ENCODE assay signal across 18 mouse cellular contexts in genomic region chr17:78794390-78794789, GRCm38 (mm10).
"Had no signal": no experiment of that assay in that cellular context is flagged by ENCODE, and none has a peak within 500 bp of the region (broad histone marks: within the 10 kb centered on the region; RNA-seq: fewer than 3 reads in every experiment).

No protein-coding gene starts in this region.

- H3K4me1 ChIP-seq: limb, embryonic 13.5 days; midbrain, embryonic 13.5 days; neural tube, embryonic 15.5 days had no signal

- H3K27ac ChIP-seq: kidney, postnatal 0 days; limb, embryonic 13.5 days; liver, embryonic 14.5 days; midbrain, embryonic 13.5 days; neural tube, embryonic 15.5 days had no signal

- DNase-seq: kidney, adult 11 months; kidney, adult 9 months; kidney, postnatal 4 days; left cerebral cortex, postnatal 4 days; lung, adult 2 months; lung, postnatal 36 days; right cerebral cortex, adult 18-20 months; right cerebral cortex, postnatal 25 days; thymus, adult 2 months; thymus, postnatal 25 days had no signal

- H3K27me3 ChIP-seq: limb, embryonic 13.5 days; megakaryocyte, embryonic 14.5 days; midbrain, embryonic 13.5 days; neural tube, embryonic 15.5 days had no signal

- H3K4me3 ChIP-seq: limb, embryonic 13.5 days; megakaryocyte, embryonic 14.5 days; midbrain, embryonic 13.5 days; myocyte; neural tube, embryonic 15.5 days had no signal

- ATAC-seq: lung, postnatal 0 days; midbrain, embryonic 13.5 days had no signal

- H3K4me2 ChIP-seq: limb, embryonic 13.5 days; midbrain, embryonic 13.5 days; neural tube, embryonic 15.5 days had no signal

- H3K9me3 ChIP-seq: limb, embryonic 13.5 days; megakaryocyte, embryonic 14.5 days; midbrain, embryonic 13.5 days; neural tube, embryonic 15.5 days had no signal

- H3K9ac ChIP-seq: limb, embryonic 13.5 days; liver, embryonic 14.5 days; midbrain, embryonic 13.5 days; neural tube, embryonic 15.5 days had no signal
